Mouse (Mus musculus): Measurements from ENCODE around the gene Zfp935.
A peak's percentile ranks its signal among the peaks of the same experiment; 100 is the strongest.
"Not testable (repeated sequence)": the region's sequence is repeated elsewhere in the genome, so short reads cannot be mapped to it uniquely, and the experiment has no call there.

Gene Zfp935

GRCm38 (mm10) chr13:62558189-62559110, at the start of gene Zfp935:
TSS of gene Zfp935 (minus strand) at chr13:62558511.
- peak; percentile 64 to 73 for DNase-seq (ENCODE audit: low spot score in 2 of 2)

- DNase-seq (ENCODE audit: low spot score in 2 of 2): not testable (repeated sequence)
Measured at GRCm38 (mm10) chr13:62571099-62571498, 12.8 kb upstream of the Zfp935 start, which contains the start of gene Zfp934. TSS of gene Zfp934 (minus strand) at chr13:62571199.

GRCm38 (mm10) chr13:62561696-62562095, 3.4 kb upstream of the Zfp935 start:
- DNase-seq (ENCODE audit: low spot score in 2 of 2): peak; percentile 4 to 10

GRCm38 (mm10) chr13:62530129-62530528, 28.2 kb downstream of the Zfp935 start:
- DNase-seq (ENCODE audit: low spot score in 2 of 2): not testable (repeated sequence)

- not testable (repeated sequence) for DNase-seq (ENCODE audit: low spot score in 2 of 2)
Measured at GRCm38 (mm10) chr13:62510641-62511420, 47.5 kb downstream of the Zfp935 start.

GRCm38 (mm10) chr13:62472661-62473060, 85.7 kb downstream of the Zfp935 start:
- not testable (repeated sequence) for DNase-seq (ENCODE audit: low spot score in 2 of 2)

GRCm38 (mm10) chr13:62469947-62470346, 88.4 kb downstream of the Zfp935 start:
- DNase-seq (ENCODE audit: low spot score in 2 of 2): not testable (repeated sequence)

GRCm38 (mm10) chr13:62466424-62467334, 91.6 kb downstream of the Zfp935 start, which contains the start of gene Gm49359:
TSS of gene Gm49359 (minus strand) at chr13:62466832.
- DNase-seq (ENCODE audit: low spot score in 2 of 2): peak; percentile 82 to 91

Measured in frontal cortex, postnatal 36 days (tissue).